Mouse (Mus musculus) neural tube, embryonic 13.5 days (tissue): Measurements from ENCODE around the gene Zfp809. TPM values are rescaled to one million over a fixed set of nuclear protein-coding genes. Genes with fewer than 3 reads are reported as not detected.

Experiments used
- ATAC-seq: fragments of 200-750 bp; cut with Nextera tagmentation; 2 replicates; pipeline ENCODE4 v1.8.0; 2017; ENCODE audit warnings: low read depth, mild to moderate bottlenecking, moderate TSS enrichment, moderate library complexity
- H3K27ac ChIP-seq: fragments of 300-500 bp; sonication (generic); replicated peaks from 2 replicates; pipeline ENCODE4 v1.5.1; 2015; ENCODE audit warnings: moderate library complexity, mild to moderate bottlenecking, inconsistent platforms
- H3K27me3 ChIP-seq: fragments of 300-500 bp; sonication (generic); 2 replicates; pipeline ENCODE4 v1.6.1; 2015; ENCODE audit warnings: mild to moderate bottlenecking, inconsistent platforms
- H3K36me3 ChIP-seq: fragments of 300-500 bp; sonication (generic); 2 replicates; pipeline ENCODE4 v1.6.1; 2015; ENCODE audit warnings: mild to moderate bottlenecking, inconsistent platforms
- H3K4me1 ChIP-seq: fragments of 300-500 bp; sonication (generic); replicated peaks from 2 replicates; pipeline ENCODE4 v1.6.1; 2015; ENCODE audit warnings: inconsistent platforms
- H3K4me2 ChIP-seq: fragments of 300-500 bp; sonication (generic); 2 replicates; pipeline ENCODE4 v1.6.1; 2015; ENCODE audit warnings: inconsistent platforms, mild to moderate bottlenecking, moderate library complexity
- H3K4me3 ChIP-seq: fragments of 300-500 bp; sonication (generic); 2 replicates; pipeline ENCODE4 v1.5.1; 2015; ENCODE audit warnings: mild to moderate bottlenecking, inconsistent platforms
- H3K9ac ChIP-seq: fragments of 300-500 bp; sonication (generic); 2 replicates; pipeline ENCODE4 v1.6.1; 2015; ENCODE audit warnings: moderate library complexity, mild to moderate bottlenecking, inconsistent platforms
- H3K9me3 ChIP-seq: fragments of 300-500 bp; sonication (generic); 2 replicates; pipeline ENCODE4 v1.6.1; 2016; ENCODE audit warnings: inconsistent platforms
- WGBS: fragments of 180-500 bp; shearing (Covaris S2); methylation state at CpG from one replicate; pipeline ENCODE4 v1.1.7; 2015; 5-methylcytosine and 5-hydroxymethylcytosine counted together
- polyA plus RNA-seq: library from polyadenylated mRNA; unstranded; fragments of >200 nt; fragmentation: Nextera tagmentation; extraction: Ambion mirVana; gene quantifications from 2 replicates; pipeline ENCODE4 v1.2.1, GENCODE M21; 2015

Gene Zfp809
- polyA plus RNA-seq, 1 experiment from 2014 or later, result 9.0 TPM

DNA sequence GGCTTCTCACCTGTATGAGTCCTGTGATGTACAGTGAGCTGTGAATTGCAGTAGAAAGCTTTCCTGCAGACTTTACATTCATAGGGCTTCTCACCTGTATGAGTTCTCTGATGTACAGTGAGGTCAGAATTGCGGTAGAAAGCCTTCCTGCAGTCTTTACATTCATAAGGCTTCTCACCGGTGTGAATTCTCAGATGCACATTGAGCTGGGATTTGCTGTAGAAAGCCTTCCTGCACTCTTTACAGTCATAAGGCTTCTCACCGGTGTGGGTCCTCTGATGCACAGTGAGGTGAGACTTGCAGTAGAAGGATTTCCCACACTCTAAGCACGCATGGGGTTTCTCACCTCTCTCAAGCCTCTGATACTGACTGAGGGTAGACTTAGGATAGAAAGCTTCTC is 53.2 kb downstream of the Zfp809 start:
- Histone ChIP-seq H3K27ac (no peak overlapping the region), H3K4me3 (no peak overlapping the region), H3K9ac (no peak overlapping the region), H3K27me3 (no peaks in the 10 kb centered on the region), H3K4me1 (no peaks in the 10 kb centered on the region), H3K4me2 (no peak overlapping the region), H3K36me3 (peaks cover 93% of the 10 kb centered on the region), H3K9me3 (peaks cover 87% of the 10 kb centered on the region)
- 95% methylated on average over 4 of the region's 4 CpGs for WGBS
- no peak for ATAC-seq

Other genes with a start within 250 kb of the Zfp809 start
- gene Rgl3, start 236.3 kb upstream of the Zfp809 start, polyA plus RNA-seq, result 1.7 and 1.9 TPM in 2 replicates
- 3.2 and 3.8 TPM in 2 replicates for gene Ccdc151, start 223.1 kb upstream of the Zfp809 start, polyA plus RNA-seq
- 101 and 108 TPM in 2 replicates for gene Prkcsh, start 222.9 kb upstream of the Zfp809 start, polyA plus RNA-seq
- gene Elavl3, start 173.7 kb upstream of the Zfp809 start, polyA plus RNA-seq, result 82.7 and 86.9 TPM in 2 replicates
- gene Gm49318, start 154.5 kb upstream of the Zfp809 start, polyA plus RNA-seq, result not detected in 2 replicates
- gene Zfp653, start 154.3 kb upstream of the Zfp809 start, polyA plus RNA-seq, result 16.5 and 16.6 TPM in 2 replicates
- gene Ecsit, start 140.3 kb upstream of the Zfp809 start, polyA plus RNA-seq, result 47.9 and 57.8 TPM in 2 replicates
- 2.6 and 2.9 TPM in 2 replicates for gene Cnn1, start 126.5 kb upstream of the Zfp809 start, polyA plus RNA-seq
- 170 and 172 TPM in 2 replicates for gene Elof1, start 108.5 kb upstream of the Zfp809 start, polyA plus RNA-seq
- 1.4 and 1.6 TPM in 2 replicates for gene Acp5, start 90.0 kb upstream of the Zfp809 start, polyA plus RNA-seq
- gene Pigyl, start 68.9 kb upstream of the Zfp809 start, polyA plus RNA-seq, result 83.8 and 86.9 TPM in 2 replicates
- gene Zfp872, start 37.6 kb upstream of the Zfp809 start, polyA plus RNA-seq, result 0.12 and 0.31 TPM in 2 replicates
- gene Zfp599, start 34.2 kb downstream of the Zfp809 start, polyA plus RNA-seq, result 5.2 and 5.8 TPM in 2 replicates
- gene Zfp810, start 81.9 kb downstream of the Zfp809 start, polyA plus RNA-seq, result 34.1 and 37.9 TPM in 2 replicates
- 8.1 and 9.8 TPM in 2 replicates for gene Anln, start 163.5 kb downstream of the Zfp809 start, polyA plus RNA-seq
- 5.4 and 8.9 TPM in 2 replicates for gene 9530077C05Rik, start 185.8 kb downstream of the Zfp809 start, polyA plus RNA-seq
- gene Gm17545, start 228.6 kb downstream of the Zfp809 start, polyA plus RNA-seq, result not detected in 2 replicates
- 69.1 and 70.9 TPM in 2 replicates for gene Rp9, start 244.0 kb downstream of the Zfp809 start, polyA plus RNA-seq